Mouse (Mus musculus): ENCODE results near the gene Flt1. TPM values are rescaled to one million over a fixed set of nuclear protein-coding genes. Genes with fewer than 3 reads are reported as not detected.
"Not testable (repeated sequence)": the region's sequence is repeated elsewhere in the genome, so short reads cannot be mapped to it uniquely, and the experiment has no call there.

Gene Flt1
- polyA plus RNA-seq, 1 experiment from 2014 or later: 8.7 TPM

DNA sequence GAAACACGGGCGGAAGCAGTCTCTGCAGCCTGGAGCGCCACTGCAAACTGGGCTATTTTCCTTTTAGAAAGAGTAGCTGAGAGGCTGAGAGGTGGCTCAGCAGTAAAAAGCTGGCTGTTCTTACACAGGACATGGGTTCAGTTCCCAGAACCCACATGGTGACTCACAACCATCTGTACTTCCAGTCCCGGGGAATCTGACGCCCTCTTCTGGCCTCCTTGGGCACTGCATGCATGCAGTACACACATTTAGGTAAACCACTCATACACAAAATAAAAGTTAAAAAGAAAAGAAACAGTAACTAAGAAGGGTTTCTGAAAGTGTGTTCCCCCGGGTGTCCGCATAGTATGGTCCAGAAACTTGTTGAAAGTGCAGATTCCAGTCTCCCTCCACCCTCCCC is 146.7 kb downstream of the Flt1 start:
- H3K4me1 ChIP-seq: 0 out of 2 replicates have a peak, but pooled peaks cover 3% of the 10 kb centered on the region
- no peak overlapping the region for H3K4me3 ChIP-seq
- H3K9me3 ChIP-seq: no peaks in the 10 kb centered on the region
- no peak for DNase-seq (ENCODE audit: extremely low spot score, low spot score)
- no peaks in the 10 kb centered on the region for H3K36me3 ChIP-seq (replicated peaks)
- WGBS: 90% methylated on average over 7 of the region's 7 CpGs
- H3K27ac ChIP-seq: no peak overlapping the region
- no peaks in the 10 kb centered on the region for H3K27me3 ChIP-seq (ENCODE audit: poor library complexity, severe bottlenecking)

DNA sequence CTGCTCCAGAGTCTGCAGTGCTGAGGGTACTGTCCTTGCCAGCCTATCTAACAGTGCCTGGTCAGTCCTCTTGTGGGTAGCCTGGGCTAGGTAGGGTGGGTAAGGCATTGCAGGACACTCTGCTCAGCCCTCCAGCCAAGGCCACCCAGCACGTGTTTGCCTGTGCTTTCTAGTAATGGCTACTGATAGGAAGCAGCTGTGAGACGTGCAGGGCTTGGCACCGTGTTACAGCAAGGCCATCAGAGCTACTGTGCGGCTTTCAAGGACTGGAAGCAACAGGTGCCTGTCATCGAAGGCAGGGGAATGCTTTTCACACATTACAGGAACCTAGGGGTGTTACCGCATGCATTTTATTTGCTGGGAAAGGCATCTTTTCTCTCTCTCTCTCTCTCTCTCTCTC is 148.8 kb downstream of the Flt1 start:
- Histone ChIP-seq H3K36me3 (replicated peaks) (no peaks in the 10 kb centered on the region), H3K4me3 (no peak overlapping the region), H3K27me3 (ENCODE audit: poor library complexity, severe bottlenecking) (no peaks in the 10 kb centered on the region), H3K9me3 (no peaks in the 10 kb centered on the region), H3K4me1 (no peaks in the 10 kb centered on the region), H3K27ac (no peak overlapping the region)
- WGBS: 81% methylated on average over 6 of the region's 6 CpGs
- no peak for DNase-seq (ENCODE audit: extremely low spot score, low spot score)

DNA sequence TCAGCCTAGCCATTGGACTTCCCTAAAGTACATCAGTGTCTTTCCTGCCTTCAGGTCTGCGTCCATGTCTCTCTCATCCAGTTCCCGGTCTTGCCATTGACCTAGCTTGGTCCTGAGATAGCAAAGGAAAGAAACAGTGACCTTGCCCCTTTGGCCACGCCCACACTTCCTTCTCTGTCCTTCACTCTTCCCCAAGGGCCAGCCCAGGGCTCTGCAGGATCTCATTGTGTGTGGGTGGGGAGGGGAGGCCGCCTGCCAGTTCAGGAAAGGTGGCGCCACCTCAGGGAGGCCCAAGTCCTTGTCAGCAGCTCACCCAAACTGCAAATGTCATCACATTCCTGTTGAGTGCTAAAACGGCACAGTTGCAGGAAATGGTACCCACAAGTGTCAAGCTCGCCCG is 151.3 kb downstream of the Flt1 start:
- Histone ChIP-seq H3K27me3 (ENCODE audit: poor library complexity, severe bottlenecking) (no peaks in the 10 kb centered on the region), H3K4me1 (no peaks in the 10 kb centered on the region), H3K27ac (no peak overlapping the region), H3K36me3 (replicated peaks) (no peaks in the 10 kb centered on the region), H3K9me3 (no peaks in the 10 kb centered on the region), H3K4me3 (no peak overlapping the region)
- WGBS: 69% methylated on average over 8 of the region's 8 CpGs
- no peak for DNase-seq (ENCODE audit: extremely low spot score, low spot score)

DNA sequence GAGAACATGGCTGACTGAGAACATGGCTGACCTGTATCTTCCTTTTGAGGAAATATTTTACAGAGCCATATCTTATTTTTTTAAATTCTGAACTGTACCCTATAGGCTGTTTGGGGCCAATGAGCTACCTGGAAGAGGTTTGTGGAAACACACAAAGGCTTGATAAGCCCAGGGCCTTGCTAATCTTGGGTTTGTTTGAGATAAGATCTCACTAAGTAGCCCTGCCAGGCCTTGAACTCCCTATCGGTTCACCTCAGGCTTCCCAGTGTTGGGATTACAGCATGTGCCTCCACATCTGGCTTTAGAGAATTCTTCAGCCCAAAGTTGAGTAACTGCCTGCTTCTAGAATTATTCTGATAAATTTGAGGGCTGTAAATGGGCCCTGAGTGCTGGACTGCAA is 152.3 kb downstream of the Flt1 start:
- Histone ChIP-seq H3K4me3 (no peak overlapping the region), H3K27me3 (ENCODE audit: poor library complexity, severe bottlenecking) (no peaks in the 10 kb centered on the region), H3K4me1 (no peaks in the 10 kb centered on the region), H3K27ac (no peak overlapping the region), H3K36me3 (replicated peaks) (no peaks in the 10 kb centered on the region), H3K9me3 (no peaks in the 10 kb centered on the region)
- 95% methylated on average over 1 of the region's 1 CpGs for WGBS
- no peak for DNase-seq (ENCODE audit: extremely low spot score, low spot score)

DNA sequence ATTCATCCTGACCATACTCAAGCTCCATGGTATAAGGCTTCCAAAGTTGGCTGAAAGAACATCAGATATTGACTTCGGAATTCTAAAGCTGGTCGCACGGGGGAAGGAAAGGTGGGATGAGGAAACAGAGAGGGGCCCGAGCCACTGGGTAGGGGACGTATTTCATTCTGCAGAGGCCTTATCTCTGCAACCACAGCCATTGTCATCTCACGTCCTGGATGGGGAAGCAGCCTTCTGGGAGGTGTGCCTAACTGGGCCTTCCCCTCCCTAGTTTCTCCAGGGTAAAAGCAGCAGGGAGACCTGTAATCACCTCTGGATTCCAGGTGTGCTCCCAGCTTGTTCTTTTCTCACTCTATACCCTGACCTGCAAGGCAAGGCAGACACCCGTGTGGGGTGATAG is 153.1 kb downstream of the Flt1 start:
- DNase-seq (ENCODE audit: extremely low spot score, low spot score): no peak
- Histone ChIP-seq H3K36me3 (replicated peaks) (no peaks in the 10 kb centered on the region), H3K4me3 (no peak overlapping the region), H3K4me1 (no peaks in the 10 kb centered on the region), H3K27ac (no peak overlapping the region), H3K27me3 (ENCODE audit: poor library complexity, severe bottlenecking) (no peaks in the 10 kb centered on the region), H3K9me3 (no peaks in the 10 kb centered on the region)
- WGBS: 86% methylated on average over 7 of the region's 7 CpGs

DNA sequence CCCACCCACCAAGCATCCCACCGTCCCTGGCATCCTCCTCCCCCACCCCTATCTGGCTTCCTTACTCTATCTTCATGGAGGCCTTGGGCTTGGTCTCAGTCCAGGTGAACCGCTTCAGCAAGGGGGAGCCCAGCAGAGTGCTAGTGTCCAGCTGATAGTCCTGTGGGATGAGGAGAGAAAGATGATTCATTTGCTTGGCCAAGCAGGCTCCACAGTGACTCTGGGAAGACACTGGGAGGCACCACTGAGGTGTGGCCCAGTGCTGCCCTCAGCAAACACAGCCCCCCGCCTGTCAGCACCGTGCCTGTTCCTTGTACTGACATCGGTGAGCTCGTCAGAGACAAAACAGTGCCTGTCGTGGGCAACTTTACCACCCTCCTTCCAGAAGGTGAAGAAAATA is 159.5 kb downstream of the Flt1 start:
- H3K4me3 ChIP-seq: no peak overlapping the region
- H3K9me3 ChIP-seq: no peaks in the 10 kb centered on the region
- 73% methylated on average over 7 of the region's 7 CpGs for WGBS
- H3K27me3 ChIP-seq (ENCODE audit: poor library complexity, severe bottlenecking): no peaks in the 10 kb centered on the region
- peaks cover 12% of the 10 kb centered on the region for H3K4me1 ChIP-seq
- no peaks in the 10 kb centered on the region for H3K36me3 ChIP-seq (replicated peaks)
- no peak for DNase-seq (ENCODE audit: extremely low spot score, low spot score)
- H3K27ac ChIP-seq: no peak overlapping the region

DNA sequence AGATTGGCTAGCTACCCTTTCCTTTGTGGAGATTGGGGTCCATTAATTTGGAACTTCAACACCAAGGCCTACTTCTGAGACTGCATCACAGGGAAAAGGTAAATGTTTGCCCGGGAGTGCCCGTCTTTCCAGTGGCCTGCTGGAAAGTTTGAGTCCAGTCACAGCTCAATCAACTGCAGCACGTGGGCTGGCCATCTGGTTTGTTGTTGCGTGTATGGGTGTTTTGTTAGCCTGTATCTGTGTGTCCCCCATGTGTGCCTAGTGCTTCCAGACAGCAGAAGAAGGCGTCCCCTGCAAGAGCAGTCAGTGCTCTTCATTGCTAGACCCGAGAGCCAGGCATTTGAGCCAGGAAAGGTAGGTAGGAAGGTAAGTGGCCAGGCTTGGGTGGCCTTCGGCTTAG is 160.4 kb downstream of the Flt1 start:
- Histone ChIP-seq H3K27me3 (ENCODE audit: poor library complexity, severe bottlenecking) (no peaks in the 10 kb centered on the region), H3K27ac (no peak overlapping the region), H3K9me3 (no peaks in the 10 kb centered on the region), H3K4me1 (peaks cover 12% of the 10 kb centered on the region), H3K36me3 (replicated peaks) (no peaks in the 10 kb centered on the region), H3K4me3 (no peak overlapping the region)
- WGBS: 93% methylated on average over 7 of the region's 7 CpGs
- no peak for DNase-seq (ENCODE audit: extremely low spot score, low spot score)

DNA sequence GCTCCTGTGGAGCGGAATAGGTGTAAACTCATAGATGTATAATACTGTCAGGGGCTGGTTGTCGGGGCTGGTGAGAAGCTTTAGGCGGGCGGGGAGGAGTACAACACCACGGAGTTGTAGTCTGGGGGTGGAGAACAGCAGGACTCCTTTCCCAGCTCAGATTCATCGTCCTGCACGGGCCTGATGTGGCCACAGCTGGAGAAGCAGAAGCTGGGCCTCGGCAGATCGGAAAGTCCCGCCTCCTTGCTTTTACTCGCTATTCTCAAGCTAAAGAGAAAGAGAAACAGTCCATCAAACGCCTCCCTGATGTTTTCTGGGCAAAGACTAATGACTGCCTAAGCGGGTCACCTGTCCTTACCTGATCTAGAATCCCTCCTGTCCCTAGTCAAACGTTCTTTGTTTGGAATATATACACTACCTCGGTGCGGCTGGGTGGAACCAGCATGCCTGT is 161.6 kb downstream of the Flt1 start:
- no peaks in the 10 kb centered on the region for H3K36me3 ChIP-seq (replicated peaks)
- H3K27me3 ChIP-seq (ENCODE audit: poor library complexity, severe bottlenecking): no peaks in the 10 kb centered on the region
- DNase-seq (ENCODE audit: extremely low spot score, low spot score): no peak
- 22% methylated on average over 16 of the region's 16 CpGs for WGBS
- no peaks in the 10 kb centered on the region for H3K9me3 ChIP-seq
- H3K4me3 ChIP-seq: peak overlapping the region; percentile 37
- peaks cover 12% of the 10 kb centered on the region for H3K4me1 ChIP-seq
- H3K27ac ChIP-seq: no peak overlapping the region

DNA sequence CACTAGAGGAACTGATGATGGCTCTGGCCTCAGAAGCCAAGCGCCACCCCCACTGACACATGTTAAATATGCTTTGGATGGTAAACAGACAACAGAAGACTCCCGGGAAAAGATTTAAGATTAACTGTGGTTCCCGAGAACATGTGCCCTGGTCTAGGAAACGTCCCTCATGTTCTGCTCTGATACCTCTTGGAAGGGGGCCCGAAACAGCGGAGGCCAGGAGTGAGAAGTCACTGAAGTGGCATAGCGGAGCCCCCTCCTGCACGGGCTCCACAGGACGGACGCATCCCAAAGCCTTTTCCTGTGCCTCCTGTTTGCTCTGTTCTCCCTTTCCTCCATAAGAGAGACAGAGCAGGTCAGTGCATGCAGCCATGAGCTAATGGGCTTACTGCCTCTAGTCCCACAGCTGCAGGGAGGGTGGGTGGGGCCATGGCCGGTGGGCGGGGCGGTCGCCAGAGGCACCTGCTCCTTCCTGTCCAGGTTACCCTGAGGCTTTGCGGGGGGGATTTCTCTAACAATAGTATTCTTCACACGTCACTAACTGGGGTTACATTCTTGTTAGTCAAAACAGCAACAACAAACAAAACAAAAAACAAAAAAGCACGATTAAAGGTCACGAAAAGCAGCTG is 162.2 kb downstream of the Flt1 start:
- no peak for DNase-seq (ENCODE audit: extremely low spot score, low spot score)
- H3K27me3 ChIP-seq (ENCODE audit: poor library complexity, severe bottlenecking): no peaks in the 10 kb centered on the region
- no peaks in the 10 kb centered on the region for H3K36me3 ChIP-seq (replicated peaks)

DNA sequence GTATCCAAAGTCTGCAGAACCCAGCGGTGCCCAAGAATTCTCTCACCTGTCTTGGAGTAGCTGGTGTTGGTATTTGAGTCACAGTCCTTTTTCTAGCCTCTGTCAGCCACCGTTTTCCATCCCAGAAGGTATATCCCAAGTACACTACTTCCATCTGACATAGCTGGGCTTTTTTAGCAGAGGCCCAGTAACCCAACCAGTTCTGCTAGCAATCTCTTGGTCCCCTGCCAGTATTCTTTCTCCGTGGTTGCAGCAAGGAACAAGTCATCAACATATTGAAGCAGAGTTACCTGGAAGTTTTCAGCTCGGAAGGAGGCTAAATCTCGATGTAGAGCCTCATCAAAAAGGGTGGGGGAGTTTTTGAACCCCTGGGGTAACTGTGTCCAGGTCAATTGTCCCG is 168.2 kb downstream of the Flt1 start:
- H3K4me1 ChIP-seq; H3K27me3 ChIP-seq (ENCODE audit: poor library complexity, severe bottlenecking); H3K27ac ChIP-seq; H3K9me3 ChIP-seq; H3K36me3 ChIP-seq (replicated peaks); DNase-seq (ENCODE audit: extremely low spot score, low spot score); H3K4me3 ChIP-seq: not testable (repeated sequence)
- WGBS: 84% methylated on average over 6 of the region's 6 CpGs

More for the DNA sequence above, 162.2 kb downstream of the Flt1 start:
- H3K9me3 ChIP-seq: no peaks in the 10 kb centered on the region
- peaks cover 12% of the 10 kb centered on the region for H3K4me1 ChIP-seq
- peak overlapping the region; percentile 37 for H3K4me3 ChIP-seq
- no peak overlapping the region for H3K27ac ChIP-seq
- 40% methylated on average over 18 of the region's 18 CpGs for WGBS

DNA sequence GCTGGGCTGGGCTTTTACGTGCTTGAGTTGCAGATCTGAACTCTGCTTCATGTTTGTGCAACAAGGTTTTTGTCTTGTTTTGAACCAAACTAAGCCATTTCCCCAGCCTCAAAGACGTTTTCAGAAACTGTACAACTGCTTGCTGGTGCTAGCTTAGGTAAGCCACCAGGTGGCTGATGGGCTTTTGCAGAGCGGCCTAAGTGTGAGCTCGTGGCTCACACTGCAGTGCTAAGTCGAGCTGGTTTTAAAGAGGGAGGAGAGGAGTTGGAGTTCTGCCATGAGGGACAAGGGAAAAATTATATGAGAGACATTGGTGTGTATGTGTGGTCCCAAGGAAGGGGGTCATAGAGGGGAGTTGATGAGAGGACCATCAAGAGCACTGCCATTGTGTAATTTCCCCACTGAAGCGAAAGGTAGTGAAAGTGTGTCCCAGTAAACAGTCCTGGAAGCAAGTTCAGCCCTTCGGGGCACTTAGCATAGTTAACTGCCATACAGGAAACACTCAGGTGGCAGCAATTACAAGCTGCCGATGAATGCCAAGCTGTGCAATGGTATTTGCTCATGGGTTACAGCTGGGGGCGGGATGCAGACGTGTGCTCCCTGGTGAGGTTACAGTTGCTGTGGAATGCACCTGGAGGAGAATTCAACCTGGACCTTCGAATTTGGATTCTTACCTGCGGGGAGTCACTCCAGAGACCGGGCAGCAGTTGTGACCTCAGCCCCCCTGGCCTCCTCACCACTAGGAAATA is 173.8 kb downstream of the Flt1 start:
- Histone ChIP-seq H3K4me1 (no peaks in the 10 kb centered on the region), H3K4me3 (no peak overlapping the region), H3K36me3 (replicated peaks) (peaks cover 38% of the 10 kb centered on the region), H3K9me3 (no peaks in the 10 kb centered on the region), H3K27ac (no peak overlapping the region), H3K27me3 (ENCODE audit: poor library complexity, severe bottlenecking) (no peaks in the 10 kb centered on the region)
- 85% methylated on average over 13 of the region's 13 CpGs for WGBS
- no peak for DNase-seq (ENCODE audit: extremely low spot score, low spot score)

DNA sequence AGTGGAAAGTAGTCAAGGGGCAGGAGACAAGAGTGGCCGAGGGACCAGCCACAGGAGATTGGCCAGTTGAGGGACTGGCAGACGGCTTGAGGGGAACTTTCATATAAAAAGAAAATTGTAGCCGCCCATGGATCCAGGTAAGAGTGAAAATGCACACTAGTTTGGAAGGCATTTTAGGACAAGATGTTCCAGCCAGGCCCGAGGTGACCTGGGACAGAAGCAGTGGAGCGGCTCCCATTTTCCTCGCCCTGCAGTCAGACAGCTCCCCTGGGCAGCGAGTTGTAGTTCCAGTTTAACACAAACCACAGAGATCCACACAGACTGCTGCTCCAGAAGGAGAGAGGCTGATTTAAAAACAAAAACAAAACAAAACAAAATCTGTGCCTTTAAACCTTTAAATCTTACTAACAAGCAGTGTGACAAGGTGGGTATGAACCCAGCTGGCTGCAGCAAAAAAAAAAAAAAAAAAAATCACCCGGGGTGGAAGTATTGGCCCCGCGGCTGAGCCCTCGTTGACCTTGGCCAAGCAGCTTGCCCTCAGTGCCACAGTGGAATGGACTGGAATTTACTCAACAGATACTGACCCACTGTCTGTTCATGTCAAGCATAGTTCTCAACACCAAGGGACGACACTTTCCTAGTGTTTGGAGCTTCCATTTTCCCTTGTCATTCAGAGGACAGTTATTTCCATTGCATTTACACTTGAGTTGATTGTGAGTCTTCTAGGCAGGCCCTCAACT is 176.6 kb downstream of the Flt1 start:
- Histone ChIP-seq H3K27me3 (ENCODE audit: poor library complexity, severe bottlenecking) (no peaks in the 10 kb centered on the region), H3K36me3 (replicated peaks) (peaks cover 62% of the 10 kb centered on the region), H3K4me1 (no peaks in the 10 kb centered on the region), H3K4me3 (no peak overlapping the region), H3K27ac (no peak overlapping the region), H3K9me3 (no peaks in the 10 kb centered on the region)
- DNase-seq (ENCODE audit: extremely low spot score, low spot score): no peak
- WGBS: 90% methylated on average over 12 of the region's 12 CpGs

DNA sequence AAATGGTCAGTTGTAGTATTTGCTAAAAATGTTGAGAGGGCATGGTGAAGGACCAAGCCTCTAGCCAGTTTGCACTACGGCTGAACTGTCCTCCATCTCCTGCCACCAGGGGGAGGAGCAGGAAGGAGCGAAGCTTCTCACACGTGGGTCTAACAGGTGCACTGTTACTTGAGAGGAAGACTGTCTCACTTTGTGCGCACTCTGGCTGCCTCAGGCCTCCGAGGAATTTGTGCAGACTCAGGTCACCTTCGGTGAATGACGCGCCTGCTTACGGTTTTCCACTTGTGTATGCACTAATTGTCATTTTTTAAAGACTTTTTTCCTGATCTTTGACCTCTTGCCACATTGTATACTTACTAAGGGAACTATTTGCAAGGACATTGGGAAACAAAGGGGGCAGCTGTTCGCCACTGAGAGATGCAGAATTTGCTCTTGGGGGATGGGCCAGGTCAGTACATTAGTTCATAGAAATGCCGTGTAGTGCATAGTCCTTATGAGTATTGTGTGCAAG is 180.0 kb downstream of the Flt1 start:
- Histone ChIP-seq H3K27me3 (ENCODE audit: poor library complexity, severe bottlenecking) (no peaks in the 10 kb centered on the region), H3K27ac (no peak overlapping the region), H3K9me3 (no peaks in the 10 kb centered on the region), H3K4me3 (no peak overlapping the region), H3K36me3 (replicated peaks) (peaks cover 86% of the 10 kb centered on the region), H3K4me1 (no peaks in the 10 kb centered on the region)
- no peak for DNase-seq (ENCODE audit: extremely low spot score, low spot score)
- WGBS: 79% methylated on average over 11 of the region's 11 CpGs
